Mouse (Mus musculus) forebrain, postnatal 0 days (tissue): Measurements from ENCODE around the gene Uevld. TPM values are rescaled to one million over a fixed set of nuclear protein-coding genes. Genes with fewer than 3 reads are reported as not detected.

ENCODE experiments used
- ATAC-seq: fragments of 200-750 bp; cut with Nextera tagmentation; 2 replicates; pipeline ENCODE4 v1.8.0; 2017; ENCODE audit warnings: mild to moderate bottlenecking, moderate library complexity
- DNase-seq: peaks from one replicate; pipeline ENCODE4 v3.0.0-alpha.2; 2015
- H3K27ac ChIP-seq: fragments of 300-500 bp; sonication (generic); 2 replicates; pipeline ENCODE4 v1.5.1; 2014; ENCODE audit warnings: low read depth, mild to moderate bottlenecking, antibody characterized with exemption, low read length, moderate library complexity, mixed read lengths
- H3K27me3 ChIP-seq: fragments of 300-500 bp; sonication (generic); 2 replicates; pipeline ENCODE4 v1.6.1; 2014; ENCODE audit warnings: mild to moderate bottlenecking, low read length, mixed read lengths; ENCODE audit not compliant: insufficient read depth
- H3K36me3 ChIP-seq: fragments of 300-500 bp; sonication (generic); 2 replicates; pipeline ENCODE4 v1.6.1; 2014; ENCODE audit warnings: mild to moderate bottlenecking, moderate library complexity; ENCODE audit not compliant: insufficient read depth
- H3K4me1 ChIP-seq: fragments of 300-500 bp; sonication (generic); 2 replicates; pipeline ENCODE4 v1.6.1; 2014; ENCODE audit warnings: antibody characterized with exemption; ENCODE audit not compliant: insufficient read depth
- H3K4me2 ChIP-seq: fragments of 300-500 bp; sonication (generic); 2 replicates; pipeline ENCODE4 v1.6.1; 2014; ENCODE audit warnings: low read depth, mild to moderate bottlenecking, moderate library complexity
- H3K4me3 ChIP-seq: fragments of 300-500 bp; sonication (generic); 2 replicates; pipeline ENCODE4 v1.5.1; 2014; ENCODE audit warnings: low read depth, low read length, mixed read lengths
- H3K9ac ChIP-seq: fragments of 300-500 bp; sonication (generic); 2 replicates; pipeline ENCODE4 v1.6.1; 2014; ENCODE audit warnings: mild to moderate bottlenecking
- H3K9me3 ChIP-seq: fragments of 300-500 bp; sonication (generic); 2 replicates; pipeline ENCODE4 v1.6.1; 2016; ENCODE audit warnings: low read length
- CTCF ChIP-seq: sonication (generic); IDR thresholded peaks from 2 replicates; pipeline ENCODE4 v1.5.1; 2016; ENCODE audit warnings: antibody characterized with exemption, control low read depth, low read depth
- WGBS: fragments of 180-500 bp; shearing (Covaris S2); extraction: QIAGEN DNeasy Blood & Tissue Kit; methylation state at CpG from one replicate; pipeline ENCODE4 v1.1.7; 2014; 5-methylcytosine and 5-hydroxymethylcytosine counted together
- polyA plus RNA-seq: library from polyadenylated mRNA; unstranded; fragments of >200 nt; fragmentation: Nextera tagmentation; extraction: Ambion mirVana; gene quantifications from 2 replicates; pipeline ENCODE4 v1.2.1, GENCODE M21; 2015
- total RNA-seq: library from RNA; depleted of rRNA; stranded (reverse); fragments of >200 nt; gene quantifications from 2 replicates; pipeline ENCODE4 v1.2.3, GENCODE M21; 2014; rRNA removed

Uevld gene
- total RNA-seq = 9.2 and 12.0 TPM in 2 replicates
- polyA plus RNA-seq = 3.2 and 4.6 TPM in 2 replicates

- H3K36me3 ChIP-seq = peaks cover 11% of the 10 kb centered on the region
- ATAC-seq = peak; percentile 91
- H3K27me3 ChIP-seq = no peaks in the 10 kb centered on the region
- no peak; the same call in 1 of the 2 replicates for TF ChIP-seq CTCF
- no peaks in the 10 kb centered on the region for H3K9me3 ChIP-seq
- H3K4me2 ChIP-seq = peak within 1 kb of the TSS; percentile 64
- peak within 1 kb of the TSS; percentile 78 for H3K9ac ChIP-seq
- peaks cover 7% of the 10 kb centered on the region; the same call in 1 of the 2 replicates for H3K4me1 ChIP-seq
- 2% methylated on average over 50 of the region's 51 CpGs for WGBS
- DNase-seq = peak; percentile 90
- peak within 1 kb of the TSS; percentile 71 for H3K4me3 ChIP-seq
- H3K27ac ChIP-seq = peak within 1 kb of the TSS; percentile 70
Measured at GRCm38 (mm10) chr7:46957831-46958691, at the start of gene Uevld. TSS of gene Uevld (minus strand) at chr7:46958527.

- DNase-seq (no peak), ATAC-seq (peak; percentile 67)
- TF ChIP-seq CTCF = peak; percentile 59
- Histone ChIP-seq H3K4me1 (peaks cover 8% of the 10 kb centered on the region), H3K9ac (peak overlapping the region; percentile 67), H3K9me3 (no peaks in the 10 kb centered on the region), H3K27me3 (no peaks in the 10 kb centered on the region), H3K4me3 (peak overlapping the region; percentile 70), H3K4me2 (peak overlapping the region; percentile 83), H3K27ac (peak overlapping the region; percentile 80), H3K36me3 (no peaks in the 10 kb centered on the region)
- WGBS = under 1% methylated on average over 25 of the region's 25 CpGs
Measured at GRCm38 (mm10) chr7:47007818-47008167, 49.5 kb upstream of the Uevld start.

DNA sequence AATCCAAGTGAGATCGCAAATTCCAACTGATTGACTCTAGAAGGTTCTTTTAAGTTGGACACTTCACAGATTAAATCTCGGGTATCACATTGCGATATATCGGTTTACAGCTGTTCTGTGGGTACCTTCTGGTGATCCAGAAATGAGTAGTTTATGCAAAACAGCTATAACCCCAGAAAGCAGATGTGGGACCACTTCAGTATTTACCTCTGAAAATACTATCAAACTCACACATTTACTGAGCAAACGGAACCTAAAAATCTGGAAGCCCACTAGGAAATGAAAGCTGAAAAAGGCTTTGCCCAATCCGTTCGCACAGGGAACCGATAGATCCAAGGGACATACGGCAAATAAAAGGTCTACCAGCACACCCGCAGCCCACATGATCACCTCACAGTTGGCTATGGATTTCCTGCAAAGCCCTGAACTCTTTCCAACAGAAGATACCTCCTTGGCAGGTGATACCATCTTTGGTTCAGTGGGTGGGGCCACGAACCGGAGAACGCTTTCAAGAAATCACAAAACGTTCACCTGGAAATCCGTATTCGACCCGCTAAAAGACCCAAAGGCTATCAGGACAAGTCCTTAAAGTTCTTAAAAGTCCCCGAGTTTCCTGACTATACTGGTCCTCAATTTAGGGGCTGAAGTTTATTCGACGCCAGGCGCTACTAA, 48.9 kb upstream of the Uevld start:
- no peaks in the 10 kb centered on the region for H3K9me3 ChIP-seq
- H3K27me3 ChIP-seq = no peaks in the 10 kb centered on the region
- ATAC-seq = no peak
- peak overlapping the region; percentile 67 for H3K9ac ChIP-seq
- TF ChIP-seq CTCF = no peak
- peak overlapping the region; percentile 70 for H3K4me3 ChIP-seq
- no peaks in the 10 kb centered on the region for H3K36me3 ChIP-seq
- peak overlapping the region; percentile 80; the same call in 1 of the 2 replicates for H3K27ac ChIP-seq
- H3K4me2 ChIP-seq = peak overlapping the region; percentile 83
- DNase-seq = no peak
- WGBS = 16% methylated on average over 21 of the region's 21 CpGs
- peaks cover 11% of the 10 kb centered on the region for H3K4me1 ChIP-seq

DNA sequence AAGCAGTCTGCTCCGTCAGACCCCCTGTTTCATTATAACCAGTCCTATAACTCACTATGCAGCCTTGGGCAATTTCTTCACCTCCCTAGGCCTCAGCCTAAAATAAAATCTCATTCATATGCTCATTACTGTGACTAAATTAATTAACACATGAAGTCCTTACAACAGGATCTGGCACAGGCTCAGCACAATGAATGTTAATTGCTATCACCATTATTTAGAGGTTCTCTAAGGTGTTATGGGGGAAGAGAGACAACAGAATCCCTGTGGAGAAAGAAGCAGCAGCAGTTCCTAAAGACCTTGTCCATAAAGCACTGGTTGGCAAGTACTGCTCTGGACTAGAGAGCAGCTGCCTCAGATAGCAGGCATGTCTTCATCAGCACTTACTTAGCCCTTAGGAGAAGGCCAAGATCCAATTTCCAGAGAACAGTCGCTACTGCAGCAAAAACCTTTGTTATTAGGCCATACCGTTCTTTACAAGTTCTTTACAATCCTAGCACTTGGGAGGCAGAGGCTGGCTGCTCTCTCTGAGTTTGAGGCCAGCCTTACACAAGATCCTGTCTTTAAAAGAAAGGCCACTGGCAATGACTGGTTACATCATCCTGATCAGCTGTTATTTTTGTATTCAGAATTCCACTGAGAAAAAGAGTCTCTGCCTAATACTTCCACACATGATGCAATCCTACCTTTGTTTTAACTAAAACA, 45.2 kb upstream of the Uevld start:
- Histone ChIP-seq H3K27ac (no peak overlapping the region), H3K36me3 (peaks cover 7% of the 10 kb centered on the region), H3K4me3 (no peak overlapping the region), H3K9ac (no peak overlapping the region), H3K4me2 (no peak overlapping the region), H3K27me3 (no peaks in the 10 kb centered on the region), H3K4me1 (peaks cover 16% of the 10 kb centered on the region), H3K9me3 (no peaks in the 10 kb centered on the region)
- TF ChIP-seq CTCF = no peak
- no peak for ATAC-seq
- no peak for DNase-seq
- WGBS = 9% methylated on average over 3 of the region's 3 CpGs

DNA sequence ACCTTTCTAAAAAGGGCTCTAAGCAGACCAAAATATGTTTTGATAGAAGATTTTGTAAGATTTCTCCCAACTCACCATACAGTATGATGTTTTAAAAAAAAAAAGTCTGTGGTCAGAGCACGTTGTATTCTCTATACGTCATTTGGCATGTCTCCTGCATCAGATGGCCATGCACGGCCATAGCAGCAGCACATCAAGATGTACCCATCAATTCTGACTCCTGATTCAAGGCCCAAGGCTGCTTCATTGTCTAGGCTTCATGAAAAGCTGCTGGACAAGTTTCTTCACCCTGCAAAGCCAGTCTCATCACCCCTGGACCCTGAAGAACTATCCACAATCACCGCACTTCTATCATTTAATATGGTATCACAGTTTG, 43.6 kb upstream of the Uevld start:
- Histone ChIP-seq H3K9ac (no peak overlapping the region), H3K4me1 (peaks cover 10% of the 10 kb centered on the region; the same call in 1 of the 2 replicates), H3K36me3 (peaks cover 23% of the 10 kb centered on the region), H3K4me2 (no peak overlapping the region), H3K9me3 (no peaks in the 10 kb centered on the region), H3K27me3 (no peaks in the 10 kb centered on the region), H3K27ac (0 out of 2 replicates have a peak overlapping the region, but pooled peaks have one; percentile 15), H3K4me3 (no peak overlapping the region)
- 48% methylated on average over 4 of the region's 4 CpGs for WGBS
- DNase-seq (no peak), ATAC-seq (no peak)
- TF ChIP-seq CTCF = no peak

- H3K4me1 ChIP-seq = peaks cover 8% of the 10 kb centered on the region; the same call in 1 of the 2 replicates
- no peak for ATAC-seq
- no peaks in the 10 kb centered on the region for H3K27me3 ChIP-seq
- DNase-seq = no peak
- H3K9me3 ChIP-seq = no peaks in the 10 kb centered on the region
- H3K27ac ChIP-seq = no peak overlapping the region
- H3K4me2 ChIP-seq = no peak overlapping the region
- H3K9ac ChIP-seq = no peak overlapping the region
- TF ChIP-seq CTCF = no peak
- WGBS = 49% methylated on average over 5 of the region's 5 CpGs
- peaks cover 29% of the 10 kb centered on the region for H3K36me3 ChIP-seq
- no peak overlapping the region for H3K4me3 ChIP-seq
Measured at GRCm38 (mm10) chr7:47001125-47001899, 43.0 kb upstream of the Uevld start.
